Mouse (Mus musculus) ES-Bruce4 (cell line): ENCODE data around the gene Fmo9.

ENCODE experiments used
- CTCF ChIP-seq: IDR thresholded peaks from one replicate; pipeline ENCODE4 v1.8.1; 2011; ENCODE audit warnings: low read depth, low read length
- EP300 ChIP-seq: IDR thresholded peaks from 2 replicates; pipeline ENCODE4 v1.6.1; 2011; ENCODE audit warnings: low read depth, low read length; ENCODE audit not compliant: insufficient read depth
- POLR2A ChIP-seq: IDR thresholded peaks from one replicate; pipeline ENCODE4 v1.8.1; 2011; ENCODE audit warnings: low read length; ENCODE audit not compliant: insufficient read depth

- TF ChIP-seq CTCF (no peak), POLR2A (no peak), EP300 (no peak)
These were observed at the start of gene Fmo9 for GRCm38 (mm10) chr1:166681745-166682144.
